Mouse (Mus musculus) hindlimb bud, embryonic 11.5 days (tissue): Measurements from ENCODE around the gene Ctdsp1.

ENCODE experiments used
- DNase-seq: peaks from one replicate; pipeline ENCODE4 v3.0.0-alpha.2; 2012; ENCODE audit warnings: low read depth, low spot score; ENCODE audit errors: extremely low spot score

The Ctdsp1 gene

GRCm38 (mm10) chr1:74390924-74391748 is at the start of gene Ctdsp1:
Ctdsp1 (plus strand) TSS chr1:74391509.
- DNase-seq: peak; percentile 52

DNA sequence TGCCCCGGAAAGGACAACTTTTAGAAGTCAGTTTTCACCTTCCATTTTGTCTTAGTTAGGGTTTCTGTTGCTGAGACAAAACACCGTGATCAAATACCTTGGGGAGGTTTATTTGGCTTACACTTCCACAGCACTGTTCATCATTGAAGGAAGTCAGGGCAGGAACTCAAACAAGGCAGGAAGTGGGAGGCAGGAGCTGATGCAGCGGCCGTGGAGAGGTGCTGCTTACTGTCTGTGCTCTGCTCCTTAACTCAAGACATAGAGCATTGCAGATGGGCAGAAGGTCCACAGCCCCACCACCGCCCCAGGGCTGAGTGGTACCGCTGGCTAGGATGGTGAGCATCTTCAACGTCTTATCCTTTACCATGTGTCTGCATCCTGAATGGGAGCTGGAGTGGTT is 49.4 kb upstream of the Ctdsp1 start:
- DNase-seq: no peak

DNA sequence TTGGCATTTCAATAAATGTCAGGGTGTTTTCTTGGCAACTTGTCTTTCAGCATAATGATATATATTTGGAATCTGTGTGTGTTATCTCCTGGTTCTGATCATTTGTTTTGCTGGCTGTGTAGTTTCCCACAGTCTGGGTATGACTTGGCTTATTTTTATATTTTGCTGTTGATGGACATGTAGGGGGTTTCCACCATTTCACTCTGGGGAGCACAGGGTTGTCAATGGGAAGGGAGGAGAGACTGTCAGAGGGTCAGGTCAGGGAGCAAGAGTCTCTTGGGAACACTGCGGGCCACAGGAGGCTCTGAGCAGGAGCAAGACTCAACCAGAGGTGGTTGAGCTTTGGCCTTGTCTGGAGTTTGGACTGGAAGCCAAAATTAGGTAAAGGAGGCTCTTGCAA is 49.0 kb upstream of the Ctdsp1 start:
- no peak for DNase-seq

GRCm38 (mm10) chr1:74343161-74343560 is 48.1 kb upstream of the Ctdsp1 start:
- no peak for DNase-seq

DNA sequence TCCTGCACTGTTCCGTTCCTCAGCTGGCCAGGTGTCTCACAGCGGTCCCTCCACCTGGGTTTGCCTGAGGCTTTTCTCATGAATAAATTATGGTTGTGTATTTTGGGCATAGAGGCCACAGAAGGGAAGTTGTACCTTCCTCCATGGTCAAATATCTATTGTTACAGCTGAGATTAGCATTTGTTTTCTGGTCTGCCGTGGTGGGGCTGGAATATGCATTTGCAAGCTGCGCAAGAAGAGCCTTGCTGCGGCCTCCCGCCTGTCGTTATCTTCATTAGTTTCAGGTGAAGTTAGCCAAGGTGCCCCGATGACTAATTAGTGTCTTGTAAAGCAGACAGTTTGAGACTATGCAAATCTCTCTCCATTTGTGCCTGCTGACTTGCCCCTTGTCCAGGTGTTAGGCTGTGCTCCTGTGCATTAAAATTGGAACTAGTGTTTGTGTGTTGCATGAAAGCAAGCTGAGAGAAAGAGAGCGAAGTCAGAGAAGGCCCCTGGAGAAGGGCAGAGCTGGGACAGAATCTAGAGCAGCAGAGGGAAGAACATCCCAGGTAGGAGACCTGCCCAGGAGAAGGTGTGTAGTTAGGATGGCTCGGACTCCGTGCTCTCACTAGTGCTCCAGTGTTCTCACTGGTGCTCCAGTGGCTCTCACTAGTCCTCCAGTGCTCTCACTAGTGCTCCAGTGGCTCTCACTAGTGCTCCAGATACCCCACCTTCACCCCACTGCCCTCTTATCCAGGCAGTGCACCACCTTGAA is 47.0 kb upstream of the Ctdsp1 start:
- DNase-seq: no peak

DNA sequence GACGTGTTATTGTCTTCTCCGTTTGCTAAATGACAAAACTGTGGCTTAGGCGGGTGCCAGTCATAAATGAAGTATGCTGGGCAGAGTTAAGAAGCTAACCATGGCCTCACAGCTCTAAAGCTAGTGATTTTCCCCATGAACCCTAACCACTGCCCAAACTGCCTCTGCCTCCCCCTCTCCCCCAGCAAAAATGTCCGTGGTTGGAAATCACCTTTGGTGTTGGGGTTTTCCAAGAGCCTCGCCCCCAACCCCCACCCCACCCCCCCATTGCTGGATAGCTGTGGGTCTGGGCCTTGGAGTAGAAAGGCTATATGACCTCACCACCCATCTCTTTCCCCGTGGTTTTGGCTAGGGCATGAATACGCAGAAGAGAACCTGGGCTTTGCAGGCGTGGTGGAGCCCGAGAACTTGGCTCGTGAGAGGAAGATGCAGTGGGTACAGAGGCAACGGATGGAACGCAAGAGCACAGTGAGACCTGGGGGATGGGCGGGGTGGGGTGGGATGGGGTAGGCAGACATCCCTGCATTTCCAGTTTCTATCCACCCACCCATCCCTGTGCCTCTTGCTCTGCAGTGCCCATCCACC is 40.0 kb upstream of the Ctdsp1 start:
- no peak for DNase-seq

DNA sequence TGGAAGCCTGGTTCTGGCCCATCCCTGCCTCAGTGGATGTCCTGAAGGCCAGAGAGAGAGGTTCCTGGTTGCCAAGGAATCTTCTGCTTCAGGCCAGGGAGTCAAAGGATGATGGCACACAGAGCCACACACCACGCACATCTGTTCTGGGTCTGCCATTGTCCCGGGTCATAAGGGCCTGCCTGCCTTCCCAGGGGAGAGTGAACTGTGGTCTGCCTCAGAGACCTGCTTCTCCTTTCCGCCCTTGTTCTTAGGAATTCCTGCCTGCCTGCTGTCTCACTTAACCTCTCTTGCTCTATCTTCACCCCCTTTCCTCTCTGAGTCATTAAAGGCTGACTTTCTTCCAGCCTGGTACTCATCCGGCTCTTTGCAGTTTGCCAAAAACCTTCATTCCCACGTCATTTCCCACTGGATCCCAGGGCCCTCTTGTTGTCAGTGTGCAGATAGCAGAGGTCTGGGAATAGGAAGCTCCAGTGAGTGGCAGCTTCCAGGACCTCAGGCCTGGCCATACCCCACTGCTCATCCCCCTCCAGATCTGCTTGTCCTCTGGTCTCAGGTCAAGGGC is 38.7 kb upstream of the Ctdsp1 start:
- DNase-seq: no peak

DNA sequence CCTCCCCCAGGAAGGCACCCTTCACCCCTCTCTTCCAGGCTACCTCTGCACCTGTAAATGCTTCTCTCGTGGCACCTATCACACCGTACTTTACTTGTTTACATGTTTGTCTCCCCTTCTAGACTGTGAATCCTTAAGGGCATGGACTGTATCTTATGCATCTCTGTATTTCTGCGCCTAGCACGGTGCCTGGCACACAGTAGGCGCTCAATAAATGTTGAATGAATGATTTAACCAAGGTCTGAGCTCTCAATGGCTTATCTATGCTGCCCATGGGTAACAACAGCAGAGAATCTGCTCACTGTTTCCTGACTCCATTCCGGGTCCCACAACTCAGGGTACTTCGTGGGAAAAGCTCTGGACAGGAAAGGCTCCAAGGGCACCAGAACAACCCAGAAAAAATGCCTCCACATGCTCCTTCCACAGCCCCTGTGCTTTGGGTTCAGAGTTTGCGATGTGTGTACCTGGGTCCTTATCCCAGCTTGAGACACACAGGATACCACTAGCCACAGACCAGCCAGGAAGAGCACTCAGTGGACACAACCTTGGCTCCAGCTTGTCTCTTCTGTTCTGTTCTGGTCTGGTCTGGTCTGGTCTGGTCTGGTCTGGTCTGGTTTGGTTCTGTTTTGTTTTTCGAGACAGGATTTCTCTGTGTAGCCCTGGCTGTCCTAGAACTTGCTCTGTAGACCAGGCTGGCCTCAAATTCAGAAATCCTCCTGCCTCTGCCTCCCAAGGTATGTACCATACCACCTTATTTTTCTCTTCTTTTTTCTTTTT is 37.7 kb upstream of the Ctdsp1 start:
- DNase-seq: no peak

GRCm38 (mm10) chr1:74357531-74357930 is 33.8 kb upstream of the Ctdsp1 start:
- no peak for DNase-seq

DNA sequence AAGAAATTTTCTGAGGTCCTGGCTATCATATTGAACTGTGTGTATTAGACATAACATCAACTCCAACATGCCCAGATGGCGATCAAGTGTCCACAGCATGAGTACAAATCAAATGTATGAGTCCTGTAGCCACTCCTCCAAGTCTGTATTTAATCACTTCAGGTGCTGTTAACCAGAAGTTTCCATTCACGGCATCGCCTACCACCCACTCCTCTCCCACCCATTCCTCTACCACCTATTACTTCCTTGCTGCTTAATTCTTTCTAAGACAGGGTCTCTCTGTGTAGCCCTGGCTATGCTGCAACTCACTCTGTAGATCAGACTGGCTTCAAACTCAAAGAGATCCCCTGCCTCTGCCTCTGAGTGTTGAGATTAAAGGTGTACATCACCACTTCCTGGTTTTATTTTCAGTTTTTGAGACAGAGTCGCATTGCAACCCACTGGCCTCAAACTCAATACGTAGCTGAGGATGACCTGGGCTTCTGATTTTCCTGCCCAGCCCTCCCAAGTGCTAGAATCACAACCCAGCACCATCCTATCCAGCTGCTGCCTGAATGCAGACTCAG is 31.3 kb upstream of the Ctdsp1 start:
- no peak for DNase-seq

DNA sequence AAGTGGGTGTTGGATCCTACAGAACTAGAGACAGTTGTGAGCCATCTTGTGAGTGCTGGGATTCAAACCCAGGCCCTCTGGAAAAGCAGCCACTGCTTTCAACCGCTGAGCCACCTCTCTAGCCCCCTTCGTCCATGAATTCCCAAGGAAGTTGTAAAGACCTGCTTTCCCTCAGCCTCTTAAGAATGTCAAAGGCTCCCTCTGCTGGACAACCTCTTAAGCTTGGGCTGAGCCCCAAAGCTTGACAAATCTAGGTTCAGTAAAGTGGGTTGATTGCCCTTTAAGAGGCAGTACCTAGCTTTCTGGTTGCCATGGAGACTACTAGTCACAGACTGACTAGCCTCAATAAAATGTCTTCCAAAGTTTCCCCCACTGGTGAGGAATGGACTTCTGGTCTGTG is 29.5 kb upstream of the Ctdsp1 start, which contains the start of gene Catip:
TSS of gene Catip (plus strand) at position 297 of the 400 bp plus-strand sequence.
- peak; percentile 96 for DNase-seq

DNA sequence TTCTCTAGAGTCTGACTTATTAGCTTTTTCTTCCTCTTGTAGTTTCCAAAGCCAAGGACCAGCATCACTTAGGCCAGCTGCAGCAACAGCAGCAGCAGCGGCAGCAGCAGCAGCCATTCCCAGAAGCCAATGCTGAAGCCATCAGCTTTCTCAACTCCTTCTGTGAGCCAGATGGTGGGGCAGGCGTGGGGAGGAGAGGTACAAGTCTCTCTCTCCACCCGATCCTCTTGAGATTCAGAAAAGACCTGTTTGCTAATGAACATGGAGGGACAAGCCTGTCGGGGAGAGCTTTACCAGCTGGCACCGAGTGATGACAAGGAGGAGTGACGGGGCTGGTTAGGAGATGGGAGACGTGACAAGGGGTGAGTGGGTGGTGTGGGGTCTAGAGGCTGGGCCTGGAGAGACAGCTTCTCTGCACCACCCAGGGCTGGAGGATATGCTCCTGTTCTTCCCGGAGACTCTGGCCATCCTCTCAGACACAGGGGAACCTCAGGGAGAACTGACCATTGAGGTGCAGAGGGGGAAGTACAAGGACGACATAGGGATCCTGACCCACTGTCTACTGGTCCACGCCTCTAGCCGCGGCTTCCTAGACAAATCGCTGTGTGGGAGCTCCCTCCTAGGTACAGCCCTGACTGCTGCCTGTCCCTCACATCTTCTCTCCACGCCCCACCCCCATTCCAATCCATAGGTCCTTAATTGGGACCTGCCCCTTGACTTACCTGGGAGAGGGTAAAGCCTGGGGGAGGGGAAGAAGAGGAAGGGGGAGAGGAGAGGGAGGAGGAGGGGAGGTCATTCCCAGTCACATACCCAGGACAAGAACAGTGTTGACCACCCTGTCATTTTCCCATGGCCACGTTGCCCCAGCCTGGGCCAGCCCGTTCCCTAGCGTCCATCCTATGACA is 28.7 kb upstream of the Ctdsp1 start:
- DNase-seq: no peak

DNA sequence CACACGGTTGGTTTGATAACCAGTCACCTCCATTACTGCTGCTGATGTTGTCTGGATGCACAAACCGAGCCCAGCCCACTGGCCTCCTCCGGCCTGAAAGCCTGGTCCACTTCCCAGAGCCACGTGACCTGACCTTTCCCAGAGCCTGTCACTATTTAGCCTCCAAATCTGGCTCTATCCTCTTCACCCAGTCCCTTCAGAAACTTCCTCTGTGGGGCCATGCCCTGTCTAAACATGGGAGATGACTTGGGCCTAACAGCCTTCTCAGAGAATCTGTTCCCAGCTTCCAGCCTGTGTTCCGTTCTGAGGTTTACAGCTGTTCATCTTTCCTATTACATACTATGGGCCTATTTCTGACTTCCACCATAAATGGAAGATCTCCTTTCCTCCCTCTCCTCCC is 27.9 kb upstream of the Ctdsp1 start:
- DNase-seq: no peak

- DNase-seq: no peak
These were observed 27.0 kb upstream of the Ctdsp1 start for GRCm38 (mm10) chr1:74364270-74364669.

- no peak for DNase-seq
These were observed 23.2 kb upstream of the Ctdsp1 start for GRCm38 (mm10) chr1:74367886-74368645.

GRCm38 (mm10) chr1:74370040-74370439 is 21.3 kb upstream of the Ctdsp1 start:
- DNase-seq: no peak

DNA sequence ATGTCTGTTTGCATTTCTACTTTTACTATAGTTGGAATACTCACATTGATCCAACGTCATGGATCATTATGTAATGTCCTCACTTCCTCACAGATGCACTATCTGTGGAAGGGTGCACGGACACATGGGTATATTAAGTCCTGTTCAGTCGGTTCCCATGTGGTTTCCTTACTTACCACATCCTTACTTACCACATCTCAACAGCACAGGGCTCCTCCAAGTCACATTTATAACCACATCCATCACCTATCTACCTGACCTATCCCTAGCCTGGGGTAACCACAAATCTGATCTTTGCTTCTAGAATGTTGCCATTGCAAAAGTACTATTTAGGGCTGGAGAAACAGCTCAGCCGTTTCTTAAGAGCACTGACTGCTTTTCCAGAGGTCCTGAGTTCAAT is 17.9 kb upstream of the Ctdsp1 start:
- no peak for DNase-seq

DNA sequence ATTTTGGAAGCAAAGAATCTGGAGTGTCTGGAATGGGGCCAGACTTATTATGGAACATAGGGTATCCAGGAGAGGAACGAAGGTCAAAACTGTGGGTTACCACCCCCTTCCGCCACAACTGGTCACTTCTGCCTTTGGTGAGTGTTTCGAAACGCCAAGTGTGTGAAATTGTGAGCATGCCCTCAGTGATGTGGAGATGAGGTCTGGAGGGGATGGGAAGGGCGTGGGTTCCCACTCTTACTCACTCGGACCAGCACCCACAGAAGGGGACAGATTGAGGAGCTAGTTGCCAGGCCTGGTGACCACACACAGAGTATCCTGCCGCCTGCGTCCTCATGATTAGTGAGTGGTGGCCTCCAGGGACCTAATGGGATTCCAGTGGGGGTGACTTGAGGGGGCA is 16.3 kb upstream of the Ctdsp1 start, which contains the start of gene Slc11a1:
TSS of gene Slc11a1 (plus strand) at position 216 of the 400 bp plus-strand sequence.
- no peak for DNase-seq

- no peak for DNase-seq
These were observed 15.7 kb upstream of the Ctdsp1 start for GRCm38 (mm10) chr1:74375561-74375960.
